Mouse (Mus musculus): Measurements from ENCODE around the gene Pex10. TPM values are rescaled to one million over a fixed set of nuclear protein-coding genes. Genes with fewer than 3 reads are reported as not detected.

Pex10 gene
- total and polyA plus RNA-seq, 3 experiments: 9.2 to 21.9 (median 15.6) TPM

GRCm38 (mm10) chr4:155043289-155043625 is 23.6 kb upstream of the Pex10 start:
- TF ChIP-seq JUND (conservative IDR thresholded peaks at IDR 0.05; ENCODE audit: low read depth, low read length) (no peak), USF1 (IDR thresholded peaks at IDR 0.05; ENCODE audit: low read depth, low read length) (no peak), MAX (IDR thresholded peaks at IDR 0.05; ENCODE audit: low read length) (no peak), ZC3H11A (IDR thresholded peaks at IDR 0.05; ENCODE audit: low read depth, low read length) (no peak), GABPA (IDR thresholded peaks at IDR 0.05; ENCODE audit: insufficient replicate concordance, low read depth, low read length) (no peak), SMC3 (IDR thresholded peaks at IDR 0.05; ENCODE audit: low read depth, low read length) (no peak), CHD1 (IDR thresholded peaks at IDR 0.05; ENCODE audit: low read depth, low read length) (no peak), NELFE (IDR thresholded peaks at IDR 0.05; ENCODE audit: low read depth, low read length) (no peak), MEF2A (IDR thresholded peaks at IDR 0.05; ENCODE audit: borderline replicate concordance, low read depth, low read length) (no peak), POLR2AphosphoS2 (IDR thresholded peaks at IDR 0.05; ENCODE audit: low read depth, low read length) (no peak), MAFK (IDR thresholded peaks at IDR 0.05; ENCODE audit: insufficient replicate concordance, low read length) (no peak), USF2 (conservative IDR thresholded peaks at IDR 0.05; ENCODE audit: low read depth, low read length) (no peak), CTCF (conservative IDR thresholded peaks at IDR 0.05 in 1 of 2, IDR thresholded peaks at IDR 0.05 in 1 of 2; ENCODE audit: low read depth in 2 of 2, low read length in 2 of 2) (no peak)
- in situ Hi-C loops (cut with MboI; ENCODE audit: low pct_ligation_motif_present, low pct_unique_long_range_greater_than_20kb, low sequenced_read_pairs): no loop called here
- no peaks in the 10 kb centered on the region for H3K36me3 ChIP-seq (replicated peaks in 1 of 2; ENCODE audit: control insufficient read depth in 1 of 2, insufficient read depth in 1 of 2, low read length in 1 of 2)
- dilution Hi-C loops (cut with MboI; ENCODE audit: extremely low pct_ligation_motif_present, extremely low pct_unique_long_range_greater_than_20kb, low sequenced_read_pairs): loop anchor here (25.0 kb wide), 1 partner anchor 156 kb away; the partner anchor contains the start of gene Fam213b
- no peak overlapping the region for H3K27ac ChIP-seq (ENCODE audit: insufficient read depth, low read depth)
- no peaks in the 10 kb centered on the region for H3K4me1 ChIP-seq (ENCODE audit: control insufficient read depth in 1 of 2, insufficient read depth in 2 of 2)
- no peak overlapping the region for H3K4me3 ChIP-seq (replicated peaks in 1 of 3; ENCODE audit: low read depth in 2 of 3, low read length in 2 of 3, poor library complexity in 1 of 3)
- no peak for DNase-seq (ENCODE audit: extremely low read depth)
- no peak overlapping the region for H3K9ac ChIP-seq (ENCODE audit: insufficient read depth, low read depth)
- no peaks in the 10 kb centered on the region for H3K9me3 ChIP-seq (replicated peaks; ENCODE audit: low read length)
- no peak overlapping the region for H3K4me2 ChIP-seq (ENCODE audit: insufficient read depth, low read depth, poor library complexity, severe bottlenecking)
- peaks cover 93% of the 10 kb centered on the region for H3K27me3 ChIP-seq (replicated peaks)
- H3K79me2 ChIP-seq (replicated peaks; ENCODE audit: control insufficient read depth, extremely low read depth, insufficient read depth, poor library complexity, severe bottlenecking): no peaks in the 10 kb centered on the region

GRCm38 (mm10) chr4:155046636-155047035 is 20.2 kb upstream of the Pex10 start:
- Histone ChIP-seq H3K9me3 (replicated peaks; ENCODE audit: low read length) (no peaks in the 10 kb centered on the region), H3K79me2 (replicated peaks; ENCODE audit: control insufficient read depth, extremely low read depth, insufficient read depth, poor library complexity, severe bottlenecking) (no peaks in the 10 kb centered on the region), H3K27me3 (replicated peaks) (peaks cover 93% of the 10 kb centered on the region), H3K27ac (ENCODE audit: insufficient read depth, low read depth) (no peak overlapping the region), H3K9ac (ENCODE audit: insufficient read depth, low read depth) (no peak overlapping the region), H3K4me1 (ENCODE audit: control insufficient read depth in 1 of 2, insufficient read depth in 2 of 2) (peaks cover 0 to 5% of the 10 kb centered on the region in 2 experiments; a peak in 2 of 4 replicates), H3K36me3 (replicated peaks in 1 of 2; ENCODE audit: control insufficient read depth in 1 of 2, insufficient read depth in 1 of 2, low read length in 1 of 2) (no peaks in the 10 kb centered on the region), H3K4me3 (replicated peaks in 1 of 3; ENCODE audit: low read depth in 2 of 3, low read length in 2 of 3, poor library complexity in 1 of 3) (no peak overlapping the region), H3K4me2 (ENCODE audit: insufficient read depth, low read depth, poor library complexity, severe bottlenecking) (no peak overlapping the region)
- dilution Hi-C loops (cut with MboI; ENCODE audit: extremely low pct_ligation_motif_present, extremely low pct_unique_long_range_greater_than_20kb, low sequenced_read_pairs) (loop anchor here (25.0 kb wide), 1 partner anchor 159 kb away; the partner anchor contains the start of gene Fam213b), in situ Hi-C loops (cut with MboI; ENCODE audit: low pct_ligation_motif_present, low pct_unique_long_range_greater_than_20kb, low sequenced_read_pairs) (loop anchor here (5.0 kb wide), 1 partner anchor 44 kb away; no protein-coding TSS in a partner anchor)
- no peak for DNase-seq (ENCODE audit: extremely low read depth)
- TF ChIP-seq MYC (IDR thresholded peaks at IDR 0.05; ENCODE audit: low read depth, low read length) (no peak), BHLHE40 (IDR thresholded peaks at IDR 0.05; ENCODE audit: low read depth, low read length) (no peak), EP300 (IDR thresholded peaks at IDR 0.05; ENCODE audit: low read length) (no peak), MEF2A (IDR thresholded peaks at IDR 0.05; ENCODE audit: borderline replicate concordance, low read depth, low read length) (no peak), ELF1 (IDR thresholded peaks at IDR 0.05; ENCODE audit: low read depth, low read length) (no peak), MAX (IDR thresholded peaks at IDR 0.05; ENCODE audit: low read length) (no peak), SIN3A (IDR thresholded peaks at IDR 0.05; ENCODE audit: low read length) (no peak), ZNF384 (IDR thresholded peaks at IDR 0.05; ENCODE audit: low read depth, low read length) (no peak), GABPA (IDR thresholded peaks at IDR 0.05; ENCODE audit: insufficient replicate concordance, low read depth, low read length) (no peak), NRF1 (IDR thresholded peaks at IDR 0.05; ENCODE audit: low read depth, low read length) (no peak), KAT2A (IDR thresholded peaks at IDR 0.05; ENCODE audit: insufficient replicate concordance, low read length) (no peak), CHD1 (IDR thresholded peaks at IDR 0.05; ENCODE audit: low read depth, low read length) (no peak), JUN (IDR thresholded peaks at IDR 0.05; ENCODE audit: insufficient read depth, low read depth, low read length) (no peak), RCOR1 (conservative IDR thresholded peaks at IDR 0.05; ENCODE audit: low read depth, low read length) (no peak)
